Mouse (Mus musculus) embryonic facial prominence, embryonic 14.5 days (tissue): ENCODE measurements at regions not wholly inside any gene's neighbourhood (a gene's known extent, or its start where the extent isn't known, plus 50 kb on each side); places are given as distances from the start of the nearest gene placed in this dataset.

Source experiments
- ATAC-seq: fragments of 200-750 bp; cut with Nextera tagmentation; 2 replicates; pipeline ENCODE4 v1.8.0; 2017; ENCODE audit warnings: low read depth, moderate number of reproducible peaks, moderate TSS enrichment
- DNase-seq: peaks from one replicate; pipeline ENCODE4 v3.0.0-alpha.2; 2015; ENCODE audit warnings: low spot score
- H3K27ac ChIP-seq: fragments of 300-500 bp; sonication (generic); replicated peaks from 2 replicates; pipeline ENCODE4 v1.5.1; 2014; ENCODE audit warnings: low read depth, mild to moderate bottlenecking, low read length, moderate library complexity
- H3K27me3 ChIP-seq: fragments of 300-500 bp; sonication (generic); replicated peaks from 2 replicates; pipeline ENCODE4 v1.6.1; 2014; ENCODE audit warnings: low read length; ENCODE audit not compliant: control insufficient read depth, insufficient read depth
- H3K36me3 ChIP-seq: fragments of 300-500 bp; sonication (generic); 2 replicates; pipeline ENCODE4 v1.6.1; 2014; ENCODE audit warnings: low read length, mixed read lengths; ENCODE audit not compliant: control insufficient read depth, insufficient read depth
- H3K4me1 ChIP-seq: fragments of 300-500 bp; sonication (generic); 2 replicates; pipeline ENCODE4 v1.6.1; 2014; ENCODE audit warnings: antibody characterized with exemption, low read length; ENCODE audit not compliant: control insufficient read depth, insufficient read depth
- H3K4me2 ChIP-seq: fragments of 300-500 bp; sonication (generic); 2 replicates; pipeline ENCODE4 v1.6.1; 2014; ENCODE audit warnings: low read depth, mild to moderate bottlenecking, low read length, moderate library complexity, mixed read lengths
- H3K4me3 ChIP-seq: fragments of 300-500 bp; sonication (generic); 2 replicates; pipeline ENCODE4 v1.5.1; 2014; ENCODE audit warnings: low read depth, mild to moderate bottlenecking, low read length
- H3K9ac ChIP-seq: fragments of 300-500 bp; sonication (generic); 2 replicates; pipeline ENCODE4 v1.6.1; 2014; ENCODE audit warnings: low read depth, mild to moderate bottlenecking, low read length, moderate library complexity, mixed read lengths
- H3K9me3 ChIP-seq: fragments of 300-500 bp; sonication (generic); 2 replicates; pipeline ENCODE4 v1.6.1; 2016; ENCODE audit warnings: low read length; ENCODE audit not compliant: control insufficient read depth
- WGBS: fragments of 180-500 bp; shearing (Covaris S2); extraction: QIAGEN DNeasy Blood & Tissue Kit; methylation state at CpG from one replicate; pipeline ENCODE4 v1.1.7; 2014; 5-methylcytosine and 5-hydroxymethylcytosine counted together

DNA sequence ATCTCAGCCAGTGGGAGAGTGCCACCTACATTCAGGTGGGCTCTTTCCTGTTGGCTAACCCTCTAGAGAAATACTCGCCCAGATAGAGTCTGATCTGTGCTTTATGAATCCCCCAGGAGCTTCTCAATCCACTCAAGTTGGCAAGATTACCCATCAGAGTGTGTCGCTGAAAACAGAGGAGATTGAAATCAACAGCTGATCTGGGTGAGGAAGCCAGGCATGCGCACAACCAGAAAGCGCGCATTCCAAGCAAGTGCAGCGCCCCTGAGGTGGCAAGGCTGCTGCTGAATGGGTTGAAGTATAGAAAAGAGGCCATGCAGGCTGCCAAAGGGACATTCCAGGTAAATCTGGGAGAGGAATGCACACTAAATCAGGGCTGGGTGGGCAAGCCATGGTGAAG lies 158.0 kb downstream of the Efnb1 start:
- ATAC-seq (no peak), DNase-seq (peak; percentile 41)
- H3K4me2 ChIP-seq, result no peak overlapping the region
- peaks cover 42% of the 10 kb centered on the region for H3K27me3 ChIP-seq
- no peak overlapping the region for H3K4me3 ChIP-seq
- peaks cover 4% of the 10 kb centered on the region; the same call in 1 of the 2 replicates for H3K4me1 ChIP-seq
- no peaks in the 10 kb centered on the region for H3K36me3 ChIP-seq
- H3K9me3 ChIP-seq, result no peaks in the 10 kb centered on the region
- H3K9ac ChIP-seq, result no peak overlapping the region
- no peak overlapping the region for H3K27ac ChIP-seq
- 62% methylated on average over 6 of the region's 6 CpGs for WGBS

DNA sequence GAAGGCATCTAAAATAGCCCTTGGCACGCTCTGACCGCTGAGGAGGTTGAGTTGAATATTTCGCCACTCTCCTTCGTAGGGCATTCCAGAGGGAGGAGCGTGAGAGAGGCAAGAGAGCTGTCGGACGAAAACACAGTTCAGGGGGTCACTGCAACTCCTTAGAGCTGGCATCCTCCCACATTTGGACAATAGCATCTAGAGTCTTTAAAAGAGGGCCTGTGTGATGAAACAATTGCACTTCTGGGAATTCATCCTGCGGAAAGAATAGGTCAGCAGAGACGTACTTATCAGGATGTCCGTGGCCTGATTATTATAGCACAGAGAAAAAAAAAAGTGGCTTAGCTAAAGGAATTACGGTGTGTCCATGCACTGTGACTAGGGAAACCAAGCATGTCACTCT lies 156.8 kb downstream of the Efnb1 start:
- no peak overlapping the region for H3K27ac ChIP-seq
- no peak overlapping the region for H3K4me3 ChIP-seq
- peaks cover 4% of the 10 kb centered on the region; the same call in 1 of the 2 replicates for H3K4me1 ChIP-seq
- H3K9me3 ChIP-seq, result no peaks in the 10 kb centered on the region
- no peak for ATAC-seq
- 71% methylated on average over 11 of the region's 11 CpGs for WGBS
- DNase-seq, result no peak
- H3K4me2 ChIP-seq, result no peak overlapping the region
- no peaks in the 10 kb centered on the region for H3K36me3 ChIP-seq
- H3K27me3 ChIP-seq, result peaks cover 41% of the 10 kb centered on the region
- H3K9ac ChIP-seq, result no peak overlapping the region

DNA sequence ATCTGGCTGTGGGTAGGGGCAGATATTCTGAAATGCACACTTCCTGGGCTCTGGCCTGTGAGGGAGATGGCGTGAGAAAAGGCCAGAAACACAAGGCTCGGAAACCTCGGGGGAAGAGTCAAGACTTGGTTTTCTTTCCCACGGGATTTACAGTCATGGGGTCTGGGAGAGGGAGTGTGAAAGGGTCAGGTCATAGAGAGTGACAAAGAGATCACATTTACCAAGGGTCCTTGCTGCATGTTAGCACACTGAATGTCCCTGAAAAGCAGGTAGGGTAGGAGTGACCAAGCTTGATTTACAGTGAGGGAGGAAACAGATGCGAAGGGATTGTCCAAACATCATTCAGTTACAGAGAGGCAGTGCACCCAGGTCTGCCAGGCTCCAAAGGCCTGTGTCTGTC lies 156.0 kb downstream of the Efnb1 start:
- Histone ChIP-seq H3K27ac (no peak overlapping the region; the same call in 1 of the 2 replicates), H3K9me3 (no peaks in the 10 kb centered on the region), H3K9ac (no peak overlapping the region), H3K4me2 (no peak overlapping the region), H3K36me3 (no peaks in the 10 kb centered on the region), H3K4me1 (peaks cover 4% of the 10 kb centered on the region; the same call in 1 of the 2 replicates), H3K27me3 (peaks cover 47% of the 10 kb centered on the region), H3K4me3 (no peak overlapping the region)
- DNase-seq, result no peak
- WGBS, result 47% methylated on average over 5 of the region's 5 CpGs
- no peak for ATAC-seq

DNA sequence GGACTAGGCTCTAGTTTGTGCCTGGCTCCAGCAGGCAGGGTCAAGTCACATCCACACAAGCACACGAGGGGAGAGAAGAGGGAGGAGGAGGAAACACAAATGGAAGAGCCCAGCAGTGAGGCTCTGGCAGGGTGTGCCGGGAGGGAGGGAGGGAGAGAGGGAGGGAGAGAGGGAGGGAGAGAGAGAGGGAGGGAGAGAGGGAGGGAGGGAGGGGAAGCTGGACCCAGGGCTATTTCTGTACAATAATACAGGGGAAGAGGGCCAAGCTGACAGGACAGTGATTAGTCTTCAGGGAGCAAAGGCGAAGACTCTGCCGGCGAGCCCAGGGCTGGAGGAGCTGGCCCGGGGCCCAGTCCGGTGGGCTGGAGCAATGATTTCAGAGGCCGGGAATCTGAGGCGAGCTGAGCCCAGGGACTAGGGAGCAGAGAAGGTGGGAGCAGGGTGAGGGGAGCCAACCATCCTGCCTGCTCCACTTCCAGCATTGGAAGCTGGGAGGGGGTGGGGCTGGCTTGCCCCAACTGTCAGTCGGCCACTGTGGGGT lies 155.6 kb downstream of the Efnb1 start:
- no peak overlapping the region; the same call in 1 of the 2 replicates for H3K27ac ChIP-seq
- H3K36me3 ChIP-seq, result no peaks in the 10 kb centered on the region
- H3K4me2 ChIP-seq, result no peak overlapping the region
- no peak overlapping the region for H3K4me3 ChIP-seq
- H3K4me1 ChIP-seq, result peaks cover 4% of the 10 kb centered on the region; the same call in 1 of the 2 replicates
- peak; percentile 81 for ATAC-seq
- DNase-seq, result peak; percentile 71
- no peaks in the 10 kb centered on the region for H3K9me3 ChIP-seq
- no peak overlapping the region for H3K9ac ChIP-seq
- 41% methylated on average over 8 of the region's 10 CpGs for WGBS
- peaks cover 47% of the 10 kb centered on the region for H3K27me3 ChIP-seq

DNA sequence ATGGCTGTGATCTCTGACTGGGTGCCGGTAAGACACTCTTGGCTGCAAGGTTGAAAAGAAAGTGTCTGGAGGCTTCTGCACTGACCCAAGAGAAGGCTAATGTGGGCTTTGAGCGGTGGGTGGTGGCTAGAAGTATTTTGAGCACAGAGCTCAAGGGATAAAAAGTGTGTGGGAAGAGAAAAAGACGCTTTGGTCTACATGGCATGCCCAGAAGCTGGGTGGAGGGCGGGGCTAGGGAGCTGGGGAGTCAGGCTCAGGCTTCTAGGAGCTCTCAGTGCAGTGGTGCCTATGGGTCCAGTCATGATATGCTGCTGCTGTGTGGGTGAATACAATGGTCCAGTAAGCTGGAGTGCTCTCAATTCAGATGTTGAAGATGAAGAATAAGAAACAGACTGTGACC lies 152.1 kb downstream of the Efnb1 start:
- no peak overlapping the region for H3K4me2 ChIP-seq
- H3K4me3 ChIP-seq, result no peak overlapping the region
- no peak for DNase-seq
- no peaks in the 10 kb centered on the region for H3K9me3 ChIP-seq
- H3K27me3 ChIP-seq, result peaks cover 37% of the 10 kb centered on the region
- ATAC-seq, result no peak
- H3K4me1 ChIP-seq, result peaks cover 9% of the 10 kb centered on the region; the same call in 1 of the 2 replicates
- no peak overlapping the region for H3K27ac ChIP-seq
- no peak overlapping the region for H3K9ac ChIP-seq
- 70% methylated on average over 4 of the region's 4 CpGs for WGBS
- no peaks in the 10 kb centered on the region for H3K36me3 ChIP-seq

DNA sequence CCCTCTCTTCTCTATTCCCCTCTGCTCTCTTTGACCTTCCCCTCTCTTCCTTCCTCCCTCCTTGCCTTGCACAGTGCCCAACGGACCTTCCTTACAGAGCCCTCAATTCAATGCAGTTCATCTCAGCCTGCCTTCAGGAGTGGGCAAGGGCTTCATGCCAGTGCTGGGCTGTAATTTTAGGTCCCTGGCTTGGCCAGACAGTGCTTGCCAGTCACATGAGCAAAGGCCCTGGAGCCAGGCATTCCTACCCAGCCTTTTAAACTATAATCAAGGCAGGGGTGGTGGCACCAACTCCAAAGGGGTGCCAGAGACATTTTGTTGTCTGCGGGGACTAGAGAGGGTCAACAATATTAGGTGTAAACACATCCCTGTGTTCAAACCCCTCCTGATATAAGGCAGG lies 150.9 kb downstream of the Efnb1 start:
- H3K36me3 ChIP-seq, result no peaks in the 10 kb centered on the region
- WGBS, result 73% methylated on average over 2 of the region's 2 CpGs
- peaks cover 7% of the 10 kb centered on the region; the same call in 1 of the 2 replicates for H3K4me1 ChIP-seq
- H3K27me3 ChIP-seq, result peaks cover 38% of the 10 kb centered on the region
- H3K4me2 ChIP-seq, result no peak overlapping the region
- ATAC-seq, result no peak
- no peak overlapping the region for H3K27ac ChIP-seq
- no peak overlapping the region for H3K9ac ChIP-seq
- DNase-seq, result no peak
- H3K9me3 ChIP-seq, result no peaks in the 10 kb centered on the region
- H3K4me3 ChIP-seq, result no peak overlapping the region

DNA sequence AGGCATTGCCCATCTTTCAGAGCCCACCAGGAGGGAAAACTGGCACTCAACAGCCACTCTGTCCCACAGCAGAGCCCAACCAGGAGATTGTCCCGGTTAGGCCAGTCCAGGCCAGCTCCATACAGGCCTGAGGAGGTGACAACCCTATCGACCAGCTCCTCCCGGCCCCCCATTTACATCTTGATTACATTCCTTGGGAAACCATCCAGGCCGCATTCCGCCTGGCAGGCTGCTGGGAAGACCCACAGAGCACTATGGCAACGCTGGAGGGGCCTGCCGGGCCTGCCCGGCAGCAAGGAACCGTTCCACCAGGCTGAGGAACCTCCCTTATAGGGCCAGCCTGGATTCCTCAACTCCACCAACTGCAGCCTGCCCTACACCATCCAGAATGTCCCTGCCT lies 149.7 kb downstream of the Efnb1 start:
- H3K36me3 ChIP-seq, result no peaks in the 10 kb centered on the region
- no peak overlapping the region for H3K9ac ChIP-seq
- WGBS, result 14% methylated on average over 5 of the region's 9 CpGs
- H3K4me1 ChIP-seq, result peaks cover 5% of the 10 kb centered on the region; the same call in 1 of the 2 replicates
- DNase-seq (peak; percentile 84), ATAC-seq (peak; percentile 88)
- no peaks in the 10 kb centered on the region for H3K9me3 ChIP-seq
- no peak overlapping the region for H3K4me3 ChIP-seq
- peaks cover 34% of the 10 kb centered on the region for H3K27me3 ChIP-seq
- peak overlapping the region; percentile 67 for H3K27ac ChIP-seq
- no peak overlapping the region for H3K4me2 ChIP-seq

DNA sequence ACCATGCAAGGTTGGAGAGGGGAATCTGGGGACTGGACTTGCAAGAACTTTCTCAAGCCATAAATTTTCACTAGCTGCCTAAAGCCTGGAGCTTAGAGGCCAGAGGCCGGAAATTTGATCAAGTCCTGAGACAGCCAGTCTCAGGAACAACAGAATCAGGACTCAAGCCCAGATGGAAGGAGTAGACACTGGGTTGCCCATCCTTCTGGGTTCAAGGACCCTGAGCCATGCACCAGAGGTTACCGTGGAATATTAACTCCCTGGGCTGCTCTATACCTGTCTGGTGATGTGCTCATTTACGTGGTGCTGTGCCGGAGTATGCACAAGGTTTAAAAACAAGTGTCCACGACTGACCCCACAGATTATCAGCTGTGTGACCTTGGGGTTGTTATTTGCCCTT lies 145.1 kb downstream of the Efnb1 start:
- no peak overlapping the region for H3K4me3 ChIP-seq
- H3K36me3 ChIP-seq, result no peaks in the 10 kb centered on the region
- ATAC-seq (no peak), DNase-seq (no peak)
- H3K4me2 ChIP-seq, result no peak overlapping the region
- no peaks in the 10 kb centered on the region for H3K9me3 ChIP-seq
- 0 out of 2 replicates have a peak, but pooled peaks cover 5% of the 10 kb centered on the region for H3K4me1 ChIP-seq
- peaks cover 16% of the 10 kb centered on the region for H3K27me3 ChIP-seq
- H3K27ac ChIP-seq, result no peak overlapping the region
- H3K9ac ChIP-seq, result no peak overlapping the region
- WGBS, result 82% methylated on average over 5 of the region's 5 CpGs

DNA sequence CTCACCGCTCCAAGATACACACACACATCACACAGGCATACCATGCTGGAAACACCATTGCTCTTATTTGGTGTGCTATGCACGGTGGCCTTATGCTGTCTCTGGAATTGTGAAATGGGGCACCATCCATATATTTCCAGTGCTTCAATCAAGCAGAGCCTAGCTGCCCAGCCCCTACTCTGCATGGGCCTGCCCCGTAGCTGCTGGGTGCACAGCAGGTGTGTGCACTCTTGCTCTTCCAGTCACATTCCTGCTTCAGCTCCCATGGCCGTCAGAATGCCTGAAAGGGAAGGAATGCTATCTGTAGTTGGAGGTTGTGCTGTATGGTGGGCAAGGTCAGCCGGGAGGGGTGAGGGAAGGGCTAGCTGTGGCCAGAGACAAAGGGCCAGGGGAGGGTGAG lies 144.6 kb downstream of the Efnb1 start:
- H3K27ac ChIP-seq, result no peak overlapping the region
- H3K36me3 ChIP-seq, result no peaks in the 10 kb centered on the region
- no peak for DNase-seq
- H3K9ac ChIP-seq, result no peak overlapping the region
- no peaks in the 10 kb centered on the region for H3K9me3 ChIP-seq
- no peak overlapping the region for H3K4me3 ChIP-seq
- 0 out of 2 replicates have a peak, but pooled peaks cover under 1% of the 10 kb centered on the region for H3K4me1 ChIP-seq
- H3K4me2 ChIP-seq, result no peak overlapping the region
- 60% methylated on average over 5 of the region's 5 CpGs for WGBS
- ATAC-seq, result no peak
- peaks cover 14% of the 10 kb centered on the region for H3K27me3 ChIP-seq
